Mouse (Mus musculus) heart, embryonic 11.5 days (tissue): Measurements from ENCODE around the gene Dnah11. TPM values are rescaled to one million over a fixed set of nuclear protein-coding genes. Genes with fewer than 3 reads are reported as not detected.

Source experiments
- ATAC-seq: fragments of 200-750 bp; cut with Nextera tagmentation; replicated peaks from 2 replicates; pipeline ENCODE4 v1.8.0; 2017; ENCODE audit warnings: moderate library complexity; ENCODE audit not compliant: insufficient number of reproducible peaks, low FRiP score, low TSS enrichment
- H3K27ac ChIP-seq: fragments of 300-500 bp; sonication (generic); 2 replicates; pipeline ENCODE4 v1.5.1; 2014; ENCODE audit warnings: mild to moderate bottlenecking, low read depth, low read length
- H3K27me3 ChIP-seq: fragments of 300-500 bp; sonication (generic); 2 replicates; pipeline ENCODE4 v1.6.1; 2014; ENCODE audit warnings: mild to moderate bottlenecking, low read length, mixed read lengths; ENCODE audit not compliant: control insufficient read depth, insufficient read depth
- H3K36me3 ChIP-seq: fragments of 300-500 bp; sonication (generic); 2 replicates; pipeline ENCODE4 v1.6.1; 2014; ENCODE audit warnings: mild to moderate bottlenecking, low read length, moderate library complexity, mixed read lengths; ENCODE audit not compliant: control insufficient read depth, insufficient read depth
- H3K4me1 ChIP-seq: fragments of 300-500 bp; sonication (generic); 2 replicates; pipeline ENCODE4 v1.6.1; 2014; ENCODE audit warnings: low read length; ENCODE audit not compliant: control insufficient read depth, insufficient read depth
- H3K4me2 ChIP-seq: fragments of 300-500 bp; sonication (generic); 2 replicates; pipeline ENCODE4 v1.6.1; 2014; ENCODE audit warnings: mild to moderate bottlenecking, moderate library complexity
- H3K4me3 ChIP-seq: fragments of 300-500 bp; sonication (generic); 2 replicates; pipeline ENCODE4 v1.5.1; 2014; ENCODE audit warnings: low read depth, low read length
- H3K9ac ChIP-seq: fragments of 300-500 bp; sonication (generic); 2 replicates; pipeline ENCODE4 v1.6.1; 2014; ENCODE audit warnings: mild to moderate bottlenecking, low read depth, low read length, moderate library complexity
- H3K9me3 ChIP-seq: fragments of 300-500 bp; sonication (generic); replicated peaks from 2 replicates; pipeline ENCODE4 v1.6.1; 2016; ENCODE audit warnings: low read length; ENCODE audit not compliant: control insufficient read depth
- WGBS: fragments of 180-500 bp; shearing (Covaris S2); extraction: QIAGEN DNeasy Blood & Tissue Kit; methylation state at CpG from one replicate; pipeline ENCODE4 v1.1.7; 2014; ENCODE audit not compliant: insufficient replicate concordance; 5-methylcytosine and 5-hydroxymethylcytosine counted together
- polyA plus RNA-seq: library from polyadenylated mRNA; unstranded; fragments of >200 nt; fragmentation: Nextera tagmentation; extraction: Ambion mirVana; gene quantifications from 2 replicates; pipeline ENCODE4 v1.2.1, GENCODE M21; 2014

Dnah11 gene
- polyA plus RNA-seq, 1 experiment from 2014 or later = 0.04 TPM

DNA sequence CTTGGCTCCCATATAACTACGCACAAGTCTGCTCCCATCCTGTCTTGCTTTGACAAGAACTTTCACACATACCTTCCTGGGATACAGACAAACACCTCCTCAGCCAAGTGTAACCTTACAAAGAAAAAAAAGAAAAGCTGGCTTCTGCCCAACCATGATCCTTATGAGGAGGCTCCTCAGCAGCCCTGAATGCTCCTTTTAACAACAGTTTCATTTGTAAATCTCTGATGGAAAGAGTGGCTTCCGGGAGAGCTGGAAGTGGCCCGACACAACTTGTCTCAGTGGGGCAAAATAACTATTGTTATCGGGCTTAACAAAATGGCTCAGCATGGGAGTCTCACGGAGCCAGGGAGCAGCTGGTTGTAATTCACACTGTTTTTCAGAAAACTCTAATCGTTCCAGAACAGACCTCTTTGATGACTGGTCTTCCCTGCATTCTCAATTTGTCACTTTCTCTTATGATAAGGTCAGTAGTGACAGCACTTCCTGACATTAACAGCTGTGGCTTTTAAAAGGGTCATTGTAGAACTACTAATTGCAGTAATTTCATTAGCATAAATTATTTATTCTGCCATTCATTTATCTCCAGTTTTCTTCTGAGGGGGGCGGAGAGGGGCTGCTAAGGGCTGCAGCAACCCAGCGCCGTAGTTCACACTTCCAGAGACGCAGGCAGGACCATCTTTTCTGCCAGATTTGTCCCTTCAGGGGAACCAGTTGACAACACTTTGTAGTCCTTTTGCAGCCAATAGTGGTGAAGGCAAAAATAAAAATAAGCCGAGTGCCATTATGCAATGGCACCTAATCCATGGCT, 209.6 kb downstream of the Dnah11 start:
- H3K36me3 ChIP-seq = no peaks in the 10 kb centered on the region
- H3K9me3 ChIP-seq = no peaks in the 10 kb centered on the region
- no peak; the same call in 1 of the 2 replicates for ATAC-seq
- peak overlapping the region; percentile 53 for H3K4me2 ChIP-seq
- no peaks in the 10 kb centered on the region for H3K4me1 ChIP-seq
- 3% methylated on average over 11 of the region's 11 CpGs for WGBS
- no peak overlapping the region for H3K9ac ChIP-seq
- no peaks in the 10 kb centered on the region for H3K27me3 ChIP-seq
- no peak overlapping the region for H3K27ac ChIP-seq
- H3K4me3 ChIP-seq = peak overlapping the region; percentile 18

- no peak overlapping the region for H3K4me2 ChIP-seq
- no peak for ATAC-seq
- H3K36me3 ChIP-seq = no peaks in the 10 kb centered on the region
- no peak overlapping the region for H3K9ac ChIP-seq
- no peak overlapping the region for H3K27ac ChIP-seq
- no peaks in the 10 kb centered on the region for H3K9me3 ChIP-seq
- no peaks in the 10 kb centered on the region for H3K27me3 ChIP-seq
- 44% methylated on average over 3 of the region's 3 CpGs for WGBS
- no peaks in the 10 kb centered on the region for H3K4me1 ChIP-seq
- no peak overlapping the region for H3K4me3 ChIP-seq
These were observed 218.5 kb downstream of the Dnah11 start for GRCm38 (mm10) chr12:117980315-117980714.

DNA sequence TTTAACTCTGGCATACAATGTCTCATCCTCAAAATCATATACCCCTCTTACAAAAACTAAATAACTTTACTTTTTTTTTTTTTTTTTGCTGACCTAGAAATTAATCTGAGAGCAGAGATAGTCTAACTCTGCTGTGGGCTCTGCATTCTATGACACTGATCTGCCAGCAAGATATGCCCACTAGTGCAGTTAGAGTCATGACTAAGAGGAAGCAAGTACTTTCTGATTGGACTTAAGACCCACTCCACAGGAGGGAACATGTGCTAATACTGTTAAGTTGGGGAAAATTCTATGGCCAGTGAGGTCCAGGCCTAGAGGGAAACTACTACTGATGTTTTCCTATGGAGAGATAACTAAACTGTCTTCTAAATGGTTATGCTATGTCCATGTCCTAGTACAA, 225.1 kb downstream of the Dnah11 start:
- Histone ChIP-seq H3K9me3 (no peaks in the 10 kb centered on the region), H3K4me2 (no peak overlapping the region), H3K27me3 (no peaks in the 10 kb centered on the region), H3K36me3 (no peaks in the 10 kb centered on the region), H3K4me3 (no peak overlapping the region), H3K9ac (no peak overlapping the region), H3K4me1 (no peaks in the 10 kb centered on the region), H3K27ac (no peak overlapping the region)
- no peak for ATAC-seq

GRCm38 (mm10) chr12:117962698-117963097, 236.1 kb downstream of the Dnah11 start:
- Histone ChIP-seq H3K4me2 (no peak overlapping the region), H3K4me1 (no peaks in the 10 kb centered on the region), H3K9me3 (no peaks in the 10 kb centered on the region), H3K27ac (no peak overlapping the region), H3K4me3 (no peak overlapping the region), H3K36me3 (no peaks in the 10 kb centered on the region), H3K27me3 (no peaks in the 10 kb centered on the region), H3K9ac (no peak overlapping the region)
- 80% methylated on average over 2 of the region's 2 CpGs for WGBS
- ATAC-seq = no peak

GRCm38 (mm10) chr12:117959213-117959612, 239.6 kb downstream of the Dnah11 start:
- H3K27ac ChIP-seq = no peak overlapping the region
- H3K4me3 ChIP-seq = no peak overlapping the region
- H3K9me3 ChIP-seq = no peaks in the 10 kb centered on the region
- H3K4me1 ChIP-seq = no peaks in the 10 kb centered on the region
- no peaks in the 10 kb centered on the region for H3K36me3 ChIP-seq
- H3K27me3 ChIP-seq = no peaks in the 10 kb centered on the region
- no peak overlapping the region for H3K9ac ChIP-seq
- H3K4me2 ChIP-seq = no peak overlapping the region
- ATAC-seq = no peak

GRCm38 (mm10) chr12:117946823-117947704, 251.8 kb downstream of the Dnah11 start:
- no peak overlapping the region for H3K27ac ChIP-seq
- H3K4me1 ChIP-seq = no peaks in the 10 kb centered on the region; the same call in 1 of the 2 replicates
- H3K9ac ChIP-seq = no peak overlapping the region
- H3K36me3 ChIP-seq = no peaks in the 10 kb centered on the region
- WGBS = 35% methylated on average over 5 of the region's 5 CpGs
- ATAC-seq = no peak; the same call in 1 of the 2 replicates
- H3K4me3 ChIP-seq = no peak overlapping the region
- H3K27me3 ChIP-seq = no peaks in the 10 kb centered on the region
- no peak overlapping the region for H3K4me2 ChIP-seq
- no peaks in the 10 kb centered on the region for H3K9me3 ChIP-seq

- Histone ChIP-seq H3K4me2 (no peak overlapping the region), H3K36me3 (no peaks in the 10 kb centered on the region), H3K4me1 (no peaks in the 10 kb centered on the region; the same call in 1 of the 2 replicates), H3K9ac (no peak overlapping the region), H3K27ac (no peak overlapping the region), H3K4me3 (no peak overlapping the region), H3K9me3 (no peaks in the 10 kb centered on the region), H3K27me3 (no peaks in the 10 kb centered on the region)
- ATAC-seq = no peak
- 48% methylated on average over 7 of the region's 7 CpGs for WGBS
These were observed 256.9 kb downstream of the Dnah11 start for GRCm38 (mm10) chr12:117941947-117942346.

DNA sequence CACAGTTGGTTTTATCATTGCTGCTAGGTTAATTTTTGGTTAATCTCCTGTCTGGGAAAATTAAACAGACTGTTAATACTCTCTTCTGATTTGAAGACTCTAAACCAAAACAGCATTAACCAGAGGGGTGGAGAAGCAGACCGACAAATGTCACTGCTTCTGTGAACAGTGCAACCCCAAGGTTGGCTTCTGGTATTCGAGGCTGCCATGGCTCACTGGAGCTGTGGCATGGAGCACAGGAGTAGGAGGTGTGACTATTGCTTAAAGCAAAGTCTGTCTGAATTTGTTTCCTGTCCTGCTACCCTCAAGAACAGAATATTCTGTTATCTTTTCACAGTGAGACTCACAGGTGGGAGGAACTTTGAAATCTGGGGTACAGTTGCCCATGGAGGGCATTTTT, 260.6 kb downstream of the Dnah11 start:
- ATAC-seq = no peak
- Histone ChIP-seq H3K4me3 (no peak overlapping the region), H3K4me1 (no peaks in the 10 kb centered on the region), H3K9ac (no peak overlapping the region), H3K27ac (no peak overlapping the region), H3K9me3 (no peaks in the 10 kb centered on the region), H3K4me2 (no peak overlapping the region), H3K36me3 (no peaks in the 10 kb centered on the region), H3K27me3 (no peaks in the 10 kb centered on the region)
- WGBS = 58% methylated on average over 2 of the region's 2 CpGs
